Mouse (Mus musculus) CH12.LX (cell line): ENCODE measurements at regions not wholly inside any gene's neighbourhood (a gene's known extent, or its start where the extent isn't known, plus 50 kb on each side); places are given as distances from the start of the nearest gene placed in this dataset.

Experiments used
- DNase-seq: peaks from one replicate; pipeline ENCODE4 v3.0.0-alpha.2; 2013; ENCODE audit errors: extremely low read depth
- H3K27ac ChIP-seq: 2 replicates; pipeline ENCODE4 v1.5.1; 2012; ENCODE audit warnings: low read depth, mild to moderate bottlenecking, control low read depth, moderate library complexity; ENCODE audit not compliant: insufficient read depth
- H3K27me3 ChIP-seq: replicated peaks from 2 replicates; pipeline ENCODE3; 2012; ENCODE audit warnings: inconsistent platforms
- H3K36me3 ChIP-seq, 2 experiments: replicated peaks in 1 of 2; 2 replicates each; pipeline versions ENCODE3 to v1.6.1; 2012; ENCODE audit warnings: inconsistent platforms in 1 of 2, low read length in 1 of 2, mild to moderate bottlenecking in 1 of 2, mixed read lengths in 1 of 2, moderate library complexity in 1 of 2; ENCODE audit not compliant: control insufficient read depth in 1 of 2, insufficient read depth in 1 of 2
- H3K4me1 ChIP-seq, 2 experiments: 2 replicates each; pipeline ENCODE4 v1.6.1; 2012; ENCODE audit warnings: inconsistent platforms in 1 of 2, moderate library complexity in 1 of 2; ENCODE audit not compliant: insufficient read depth in 2 of 2, control insufficient read depth in 1 of 2
- H3K4me2 ChIP-seq: 2 replicates; pipeline ENCODE4 v1.6.1; 2012; ENCODE audit warnings: low read depth, mild to moderate bottlenecking, control low read depth; ENCODE audit not compliant: poor library complexity, insufficient read depth, severe bottlenecking
- H3K4me3 ChIP-seq, 3 experiments: fragments of 150-350 bp in 1 of 3; sonication (generic) in 1 of 3; replicated peaks in 1 of 3; 2 replicates each; pipeline versions ENCODE3 to v1.5.1; 2011 to 2012; ENCODE audit warnings: low read depth in 2 of 3, low read length in 2 of 3, mild to moderate bottlenecking in 2 of 3, moderate library complexity in 2 of 3, control low read depth in 1 of 3, improper control_type of control experiment in 1 of 3, inconsistent platforms in 1 of 3, mixed read lengths in 1 of 3; ENCODE audit not compliant: poor library complexity in 1 of 3
- H3K79me2 ChIP-seq: replicated peaks from 2 replicates; pipeline ENCODE4 v1.6.1; 2012; ENCODE audit warnings: mild to moderate bottlenecking, moderate library complexity; ENCODE audit not compliant: control insufficient read depth, poor library complexity, insufficient read depth, severe bottlenecking; ENCODE audit errors: extremely low read depth
- H3K9ac ChIP-seq: 2 replicates; pipeline ENCODE4 v1.6.1; 2012; ENCODE audit warnings: low read depth, mild to moderate bottlenecking, control low read depth, moderate library complexity; ENCODE audit not compliant: insufficient read depth
- H3K9me3 ChIP-seq: replicated peaks from 2 replicates; pipeline ENCODE3; 2012; ENCODE audit warnings: low read length, inconsistent platforms, mixed read lengths
- CHD2 ChIP-seq: IDR thresholded peaks from 2 replicates; pipeline ENCODE4 v1.6.1; 2011; ENCODE audit warnings: low read length, improper control_type of control experiment
- CTCF ChIP-seq, 2 experiments: IDR thresholded peaks in 1 of 2; conservative IDR thresholded peaks in 1 of 2; 2 replicates each; pipeline ENCODE4 v1.5.1; 2011 to 2012; ENCODE audit warnings: low read depth in 2 of 2, low read length in 2 of 2, improper control_type of control experiment in 1 of 2, inconsistent platforms in 1 of 2, mild to moderate bottlenecking in 1 of 2, moderate library complexity in 1 of 2
- E2F4 ChIP-seq: IDR thresholded peaks from 2 replicates; pipeline ENCODE4 v1.6.1; 2011; ENCODE audit warnings: low read depth, low read length, improper control_type of control experiment; ENCODE audit not compliant: insufficient replicate concordance
- EP300 ChIP-seq: IDR thresholded peaks from 2 replicates; pipeline ENCODE4 v1.6.1; 2011; ENCODE audit warnings: low read length, improper control_type of control experiment
- ETS1 ChIP-seq: conservative IDR thresholded peaks from 2 replicates; pipeline ENCODE4 v1.6.1; 2012; ENCODE audit warnings: low read depth, mild to moderate bottlenecking, inconsistent platforms, low read length, improper control_type of control experiment, moderate library complexity
- IRF4 ChIP-seq: IDR thresholded peaks from 2 replicates; pipeline ENCODE4 v1.6.1; 2014; ENCODE audit warnings: low read depth, mild to moderate bottlenecking, inconsistent platforms, low read length, improper control_type of control experiment
- JUND ChIP-seq: conservative IDR thresholded peaks from 2 replicates; pipeline ENCODE4 v1.6.1; 2011; ENCODE audit warnings: low read depth, low read length, improper control_type of control experiment
- KAT2A ChIP-seq: IDR thresholded peaks from 2 replicates; pipeline ENCODE4 v1.6.1; 2012; ENCODE audit warnings: low read length, improper control_type of control experiment, inconsistent platforms; ENCODE audit not compliant: insufficient replicate concordance
- MAFK ChIP-seq: IDR thresholded peaks from 2 replicates; pipeline ENCODE4 v1.6.1; 2011; ENCODE audit warnings: low read length, improper control_type of control experiment; ENCODE audit not compliant: insufficient replicate concordance
- MAZ ChIP-seq: IDR thresholded peaks from 2 replicates; pipeline ENCODE4 v1.6.1; 2012; ENCODE audit warnings: low read depth, mild to moderate bottlenecking, inconsistent platforms, low read length, improper control_type of control experiment, moderate library complexity
- MYC ChIP-seq: IDR thresholded peaks from 2 replicates; pipeline ENCODE4 v1.6.1; 2011; ENCODE audit warnings: low read depth, mild to moderate bottlenecking, improper control_type of control experiment, low read length
- NRF1 ChIP-seq: IDR thresholded peaks from 2 replicates; pipeline ENCODE4 v1.6.1; 2014; ENCODE audit warnings: low read depth, mild to moderate bottlenecking, inconsistent platforms, low read length, improper control_type of control experiment, moderate library complexity
- RAD21 ChIP-seq: IDR thresholded peaks from 2 replicates; pipeline ENCODE4 v1.6.1; 2011; ENCODE audit warnings: low read depth, mild to moderate bottlenecking, low read length, improper control_type of control experiment, moderate library complexity
- SMC3 ChIP-seq: IDR thresholded peaks from 2 replicates; pipeline ENCODE4 v1.6.1; 2011; ENCODE audit warnings: low read depth, low read length, improper control_type of control experiment
- USF1 ChIP-seq: IDR thresholded peaks from 2 replicates; pipeline ENCODE4 v1.6.1; 2014; ENCODE audit warnings: low read depth, mild to moderate bottlenecking, inconsistent platforms, low read length, improper control_type of control experiment
- USF2 ChIP-seq: conservative IDR thresholded peaks from 2 replicates; pipeline ENCODE4 v1.6.1; 2011; ENCODE audit warnings: low read depth, low read length, improper control_type of control experiment
- ZC3H11A ChIP-seq: IDR thresholded peaks from 2 replicates; pipeline ENCODE4 v1.6.1; 2012; ENCODE audit warnings: low read depth, mild to moderate bottlenecking, inconsistent platforms, low read length, improper control_type of control experiment
- dilution Hi-C: fragments of 300-500 bp; cut with MboI; formaldehyde crosslinking; loops from 2 replicates; pipeline ENCODE4 v1.14.3; 2020; ENCODE audit warnings: low sequenced_read_pairs; ENCODE audit not compliant: extremely low pct_unique_long_range_greater_than_20kb, extremely low pct_ligation_motif_present
- in situ Hi-C: fragments of 300-500 bp; cut with MboI; formaldehyde crosslinking; loops from 3 replicates; pipeline ENCODE4 v1.14.3; 2019; ENCODE audit warnings: low sequenced_read_pairs, low pct_ligation_motif_present, low pct_unique_long_range_greater_than_20kb, mixed read lengths

DNA sequence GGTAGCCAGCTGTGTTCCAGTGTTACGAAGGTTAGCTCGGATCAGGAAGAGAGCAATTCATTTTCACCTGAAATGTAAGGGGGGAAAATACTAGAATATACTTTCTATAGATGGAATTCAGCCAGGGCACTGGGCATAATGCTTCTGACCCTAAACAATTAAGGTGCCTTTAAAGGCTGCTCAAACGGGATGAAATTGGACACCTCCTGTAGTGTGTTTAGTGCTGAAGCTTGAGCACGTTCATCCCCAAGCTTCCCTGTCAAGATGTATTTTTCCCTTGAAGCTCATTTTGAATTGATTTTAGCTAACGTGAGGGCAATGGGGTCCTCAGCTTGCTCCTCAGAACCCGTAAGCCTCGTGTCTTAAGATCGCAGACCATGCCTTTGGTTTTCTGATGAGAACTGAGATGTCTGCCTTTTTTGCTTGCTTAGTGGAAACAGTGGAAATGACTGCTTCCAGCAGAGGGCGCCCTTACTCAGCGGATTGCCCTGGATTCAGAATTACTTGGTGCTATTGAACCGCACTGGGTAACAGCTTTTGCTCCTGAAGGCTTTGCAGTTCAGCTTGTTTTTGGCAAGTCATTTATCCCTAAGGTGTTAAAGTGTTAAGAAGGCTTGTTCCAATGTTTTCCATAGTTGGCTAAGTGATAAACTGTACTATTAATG lies 74.6 kb upstream of the Fermt1 start:
- Histone ChIP-seq H3K79me2 (no peaks in the 10 kb centered on the region), H3K4me2 (no peak overlapping the region), H3K9me3 (no peaks in the 10 kb centered on the region), H3K27ac (no peak overlapping the region), H3K27me3 (peaks cover 8% of the 10 kb centered on the region), H3K4me1 (peaks cover 0 to 14% of the 10 kb centered on the region in 2 experiments; a peak in 2 of 4 replicates), H3K4me3 (no peak overlapping the region), H3K36me3 (no peaks in the 10 kb centered on the region), H3K9ac (no peak overlapping the region)
- DNase-seq = peak; percentile 73
- in situ Hi-C loops (no loop called here), dilution Hi-C loops (no loop called here)
- TF ChIP-seq JUND (no peak), RAD21 (peak; percentile 83), MYC (0 out of 2 replicates have a peak, but pooled peaks have one; percentile 24), MAFK (peak; percentile 69), SMC3 (peak; percentile 67), IRF4 (0 out of 2 replicates have a peak, but pooled peaks have one; percentile 19), CTCF (conservative IDR thresholded peaks at IDR 0.05 in 1 of 2, IDR thresholded peaks at IDR 0.05 in 1 of 2; ENCODE audit: low read depth in 2 of 2, low read length in 2 of 2) (peak; percentile 64 to 82), ZC3H11A (no peak)

DNA sequence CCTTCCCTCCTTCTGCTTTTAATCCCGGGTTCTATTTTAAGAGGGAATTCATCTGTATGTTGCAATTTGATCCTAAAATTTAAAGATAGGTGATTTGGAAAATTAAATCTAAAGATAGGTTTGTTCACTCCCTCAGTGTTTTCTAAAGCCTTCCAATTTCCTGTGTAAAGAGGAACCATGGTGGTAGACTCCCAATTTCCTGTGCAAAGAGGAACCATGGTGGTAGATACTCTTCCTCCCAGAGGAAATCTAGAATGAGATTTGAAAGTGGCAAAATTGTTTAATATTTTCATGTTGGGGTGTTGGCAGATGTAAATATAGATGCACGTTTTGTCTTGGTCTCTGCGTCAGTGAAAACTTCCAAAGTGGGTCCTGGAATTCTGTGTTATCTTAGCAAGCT lies 75.5 kb upstream of the Fermt1 start:
- in situ Hi-C loops = no loop called here
- H3K9me3 ChIP-seq = no peaks in the 10 kb centered on the region
- dilution Hi-C loops = no loop called here
- peaks cover 0 to 14% of the 10 kb centered on the region in 2 experiments; a peak in 2 of 4 replicates for H3K4me1 ChIP-seq
- TF ChIP-seq IRF4 (no peak), CHD2 (no peak), MAZ (no peak), E2F4 (no peak), EP300 (no peak), USF1 (no peak), USF2 (no peak), ETS1 (no peak), NRF1 (no peak), KAT2A (no peak)
- H3K27me3 ChIP-seq = peaks cover 8% of the 10 kb centered on the region
- H3K9ac ChIP-seq = no peak overlapping the region
- H3K27ac ChIP-seq = no peak overlapping the region
- no peak overlapping the region for H3K4me3 ChIP-seq
- H3K79me2 ChIP-seq = no peaks in the 10 kb centered on the region
- H3K4me2 ChIP-seq = no peak overlapping the region
- no peak for DNase-seq
- H3K36me3 ChIP-seq = no peaks in the 10 kb centered on the region
